ENCODE assay signal across 18 mouse cellular contexts in genomic region chr5:137685653-137686052, GRCm38 (mm10). TPM values are rescaled to one million over a fixed set of nuclear protein-coding genes. Genes with fewer than 3 reads are reported as not detected.
DNase-seq lines count a peak whose midpoint lies in the region; ATAC-seq and TF ChIP-seq lines count a peak whose summit lies in the region.
"Had no signal": no experiment of that assay in that cellular context is flagged by ENCODE, and none has a peak within 500 bp of the region (broad histone marks: within the 10 kb centered on the region; RNA-seq: fewer than 3 reads in every experiment).

No protein-coding gene starts in this region.

- H3K9me3 ChIP-seq in forebrain, embryonic 12.5 days, result no peaks in the 10 kb centered on the region
- H3K9me3 ChIP-seq in forebrain, embryonic 15.5 days, result no peaks in the 10 kb centered on the region
- no peaks in the 10 kb centered on the region for H3K9me3 ChIP-seq in limb, embryonic 10.5 days (replicated peaks)
- H3K9me3 ChIP-seq: embryonic facial prominence, embryonic 15.5 days; limb, embryonic 12.5 days; neural tube, embryonic 13.5 days had no signal

- ATAC-seq in forebrain, embryonic 12.5 days (ENCODE audit: low FRiP score), result no peak
- ATAC-seq in forebrain, embryonic 15.5 days (replicated peaks), result no peak
- ATAC-seq in megakaryocyte progenitor cell, adult 5-6 weeks (replicated peaks; ENCODE audit: poor library complexity), result 0 out of 2 replicates have a peak, but pooled peaks have one; percentile 13
- ATAC-seq: inflammation-experienced regulatory T-cells, adult 6 months had no signal

- WGBS in forebrain, embryonic 12.5 days, result 96% methylated on average over 3 of the region's 3 CpGs
- 97% methylated on average over 3 of the region's 3 CpGs for WGBS in forebrain, embryonic 15.5 days
- WGBS in spleen, adult 2 months, result 73% methylated on average over 3 of the region's 3 CpGs
- 93% methylated on average over 3 of the region's 3 CpGs for WGBS in limb, embryonic 10.5 days

- peaks cover 7% of the 10 kb centered on the region; the same call in 1 of the 2 replicates for H3K36me3 ChIP-seq in forebrain, embryonic 12.5 days (replicated peaks)
- H3K36me3 ChIP-seq in forebrain, embryonic 15.5 days, result no peaks in the 10 kb centered on the region
- H3K36me3 ChIP-seq in spleen, adult 2 months (ENCODE audit: control insufficient read depth, insufficient read depth, low read length), result no peaks in the 10 kb centered on the region
- H3K36me3 ChIP-seq in limb, embryonic 10.5 days, result peaks cover 16% of the 10 kb centered on the region
- H3K36me3 ChIP-seq: embryonic facial prominence, embryonic 15.5 days; neural tube, embryonic 13.5 days had no signal

- no peak overlapping the region for H3K4me3 ChIP-seq in forebrain, embryonic 12.5 days (replicated peaks)
- no peak overlapping the region for H3K4me3 ChIP-seq in forebrain, embryonic 15.5 days
- no peak overlapping the region for H3K4me3 ChIP-seq in spleen, adult 2 months (ENCODE audit: extremely low read depth, insufficient read depth, insufficient read length)
- H3K4me3 ChIP-seq in limb, embryonic 10.5 days, result no peak overlapping the region
- no peak overlapping the region for H3K4me3 ChIP-seq in layer of hippocampus, adult 2 months

- 0 out of 2 replicates have a peak overlapping the region, but pooled peaks have one; percentile 14 for H3K27ac ChIP-seq in forebrain, embryonic 12.5 days
- no peak overlapping the region for H3K27ac ChIP-seq in forebrain, embryonic 15.5 days (replicated peaks)
- H3K27ac ChIP-seq in spleen, adult 2 months (ENCODE audit: insufficient read depth, low read length), result peak overlapping the region; percentile 57; the same call in 1 of the 2 replicates
- 0 out of 2 replicates have a peak overlapping the region, but pooled peaks have one; percentile 89 for H3K27ac ChIP-seq in limb, embryonic 10.5 days
- no peak overlapping the region for H3K27ac ChIP-seq in layer of hippocampus, adult 2 months
- H3K27ac ChIP-seq: embryonic facial prominence, embryonic 15.5 days; kidney, postnatal 0 days; limb, embryonic 12.5 days; neural tube, embryonic 13.5 days had no signal

- no peak overlapping the region for H3K9ac ChIP-seq in forebrain, embryonic 12.5 days
- H3K9ac ChIP-seq in forebrain, embryonic 15.5 days (replicated peaks), result no peak overlapping the region
- H3K9ac ChIP-seq: embryonic facial prominence, embryonic 15.5 days; limb, embryonic 12.5 days; neural tube, embryonic 13.5 days had no signal

- peaks cover 16% of the 10 kb centered on the region; the same call in 1 of the 2 replicates for H3K27me3 ChIP-seq in forebrain, embryonic 12.5 days
- no peaks in the 10 kb centered on the region for H3K27me3 ChIP-seq in forebrain, embryonic 15.5 days
- H3K27me3 ChIP-seq in spleen, adult 2 months (ENCODE audit: control insufficient read depth, insufficient read depth, low read length), result no peaks in the 10 kb centered on the region
- peaks cover 16% of the 10 kb centered on the region; the same call in 1 of the 2 replicates for H3K27me3 ChIP-seq in limb, embryonic 10.5 days (ENCODE audit: low read depth, poor library complexity, severe bottlenecking)
- H3K27me3 ChIP-seq: embryonic facial prominence, embryonic 15.5 days; limb, embryonic 12.5 days; neural tube, embryonic 13.5 days had no signal

- DNase-seq in spleen, adult 2 months (ENCODE audit: low read depth in 1 of 2, low spot score in 2 of 2), result no peak
- DNase-seq in spleen, adult 12 weeks (ENCODE audit: low spot score), result no peak
- no peak for DNase-seq in limb, embryonic 10.5 days (ENCODE audit: low spot score)
- DNase-seq in testis, postnatal 14 days (ENCODE audit: low spot score), result no peak
- no peak for DNase-seq in layer of hippocampus, adult 2 months (ENCODE audit: low spot score in 2 of 2)
- DNase-seq: adrenal gland, postnatal 25 days; heart, postnatal 36 days; lung, postnatal 10 days; midbrain, embryonic 14.5 days had no signal

- TF ChIP-seq CTCF in spleen, adult 2 months (IDR thresholded peaks at IDR 0.05; ENCODE audit: extremely low read depth, insufficient read depth, insufficient read length, insufficient replicate concordance), result no peak
- TF ChIP-seq CTCF in layer of hippocampus, adult 2 months (conservative IDR thresholded peaks at IDR 0.05), result no peak

- H3K4me1 ChIP-seq in forebrain, embryonic 12.5 days, result peaks cover 29% of the 10 kb centered on the region
- peaks cover 27% of the 10 kb centered on the region for H3K4me1 ChIP-seq in forebrain, embryonic 15.5 days
- H3K4me1 ChIP-seq in spleen, adult 2 months (ENCODE audit: control insufficient read depth, insufficient read depth, insufficient read length), result peaks cover 12% of the 10 kb centered on the region
- peaks cover 28% of the 10 kb centered on the region for H3K4me1 ChIP-seq in limb, embryonic 10.5 days

- no peak for TF ChIP-seq POLR2A in spleen, adult 2 months (IDR thresholded peaks at IDR 0.05; ENCODE audit: low read depth, low read length)

- no peak overlapping the region for H3K4me2 ChIP-seq in forebrain, embryonic 12.5 days
- H3K4me2 ChIP-seq in forebrain, embryonic 15.5 days (replicated peaks), result no peak overlapping the region

RNA-seq across cellular contexts. Expression of gene Agfg2, which starts 1.1 kb away (rescaled TPM):
- polyA plus RNA-seq in forebrain, embryonic 12.5 days (2016; fragmentation: Nextera tagmentation; extraction: Ambion mirVana), result 28.2 and 31.1 TPM in 2 replicates
- 21.2 and 22.7 TPM in 2 replicates for polyA plus RNA-seq in forebrain, embryonic 15.5 days (2015; fragmentation: Nextera tagmentation; extraction: Ambion mirVana)
- 16.5 and 23.3 TPM in 2 replicates for polyA plus RNA-seq in spleen, adult 2 months (2012; rRNA removed)
- 18.6 and 22.9 TPM in 2 replicates for polyA plus RNA-seq in limb, embryonic 10.5 days (2016; fragmentation: Nextera tagmentation; extraction: Ambion mirVana)
- total RNA-seq in megakaryocyte progenitor cell, adult 5-6 weeks (2015), result 8.6 and 9.8 TPM in 2 replicates
- total RNA-seq in megakaryocyte progenitor cell, adult 5-6 weeks (2017), result 10.5 and 14.2 TPM in 2 replicates
- total RNA-seq in layer of hippocampus, adult 2 months (2021), result 10 to 100 TPM; 64.1 to 67.3 TPM

RNA-seq across cellular contexts. Expression of gene Irs3, which starts 40.1 kb away (rescaled TPM):
- not detected in 2 replicates for polyA plus RNA-seq in forebrain, embryonic 12.5 days (2016; fragmentation: Nextera tagmentation; extraction: Ambion mirVana)
- 0.11 TPM in 1 of 2 replicates, not detected in the other for polyA plus RNA-seq in forebrain, embryonic 15.5 days (2015; fragmentation: Nextera tagmentation; extraction: Ambion mirVana)
- polyA plus RNA-seq in spleen, adult 2 months (2012; rRNA removed), result 0.79 and 1.0 TPM in 2 replicates
- 0.23 and 0.48 TPM in 2 replicates for polyA plus RNA-seq in limb, embryonic 10.5 days (2016; fragmentation: Nextera tagmentation; extraction: Ambion mirVana)
- not detected in 2 replicates for total RNA-seq in megakaryocyte progenitor cell, adult 5-6 weeks (2015)
- total RNA-seq in megakaryocyte progenitor cell, adult 5-6 weeks (2017), result not detected in 2 replicates
- under 1 TPM in 1 of 2 experiments, not detected in 1; 0.15 TPM for total RNA-seq in layer of hippocampus, adult 2 months (2021)
- total RNA-seq: common myeloid progenitor, adult 5-6 weeks had no signal
- polyA plus RNA-seq: inflammation-experienced regulatory T-cells, adult 6 months; midbrain, embryonic 14.5 days had no signal

RNA-seq across cellular contexts. Expression of gene Sap25, which starts 44.5 kb away (rescaled TPM):
- polyA plus RNA-seq in forebrain, embryonic 12.5 days (2016; fragmentation: Nextera tagmentation; extraction: Ambion mirVana), result 9.0 and 10.5 TPM in 2 replicates
- polyA plus RNA-seq in forebrain, embryonic 15.5 days (2015; fragmentation: Nextera tagmentation; extraction: Ambion mirVana), result 4.5 and 8.5 TPM in 2 replicates
- polyA plus RNA-seq in spleen, adult 2 months (2012; rRNA removed), result 328 and 407 TPM in 2 replicates
- polyA plus RNA-seq in limb, embryonic 10.5 days (2016; fragmentation: Nextera tagmentation; extraction: Ambion mirVana), result 8.0 and 9.7 TPM in 2 replicates
- total RNA-seq in megakaryocyte progenitor cell, adult 5-6 weeks (2015), result 24.9 and 29.5 TPM in 2 replicates
- 14.2 and 18.0 TPM in 2 replicates for total RNA-seq in megakaryocyte progenitor cell, adult 5-6 weeks (2017)
- 10 to 100 TPM in 1 of 2 experiments, 1 to 10 TPM in 1; 8.4 to 16.4 TPM for total RNA-seq in layer of hippocampus, adult 2 months (2021)

RNA-seq across cellular contexts. Expression of gene Nyap1, which starts 55.8 kb away (rescaled TPM):
- polyA plus RNA-seq in forebrain, embryonic 12.5 days (2016; fragmentation: Nextera tagmentation; extraction: Ambion mirVana), result 19.5 and 22.6 TPM in 2 replicates
- 43.6 and 45.6 TPM in 2 replicates for polyA plus RNA-seq in forebrain, embryonic 15.5 days (2015; fragmentation: Nextera tagmentation; extraction: Ambion mirVana)
- polyA plus RNA-seq in spleen, adult 2 months (2012; rRNA removed), result 1.2 and 1.9 TPM in 2 replicates
- polyA plus RNA-seq in limb, embryonic 10.5 days (2016; fragmentation: Nextera tagmentation; extraction: Ambion mirVana), result 1.1 and 2.5 TPM in 2 replicates
- 0.02 and 0.05 TPM in 2 replicates for total RNA-seq in megakaryocyte progenitor cell, adult 5-6 weeks (2015)
- total RNA-seq in megakaryocyte progenitor cell, adult 5-6 weeks (2017), result 0.07 and 0.17 TPM in 2 replicates
- total RNA-seq in layer of hippocampus, adult 2 months (2021), result 10 to 100 TPM; 70.4 to 72.5 TPM

RNA-seq across cellular contexts. Expression of gene Gm20605, which starts 56.7 kb away (rescaled TPM):
- 9.6 and 10.1 TPM in 2 replicates for polyA plus RNA-seq in forebrain, embryonic 12.5 days (2016; fragmentation: Nextera tagmentation; extraction: Ambion mirVana)
- 6.9 and 7.8 TPM in 2 replicates for polyA plus RNA-seq in forebrain, embryonic 15.5 days (2015; fragmentation: Nextera tagmentation; extraction: Ambion mirVana)
- polyA plus RNA-seq in spleen, adult 2 months (2012; rRNA removed), result 69.4 and 70.9 TPM in 2 replicates
- polyA plus RNA-seq in limb, embryonic 10.5 days (2016; fragmentation: Nextera tagmentation; extraction: Ambion mirVana), result 12.6 and 14.8 TPM in 2 replicates
- 5.5 and 8.3 TPM in 2 replicates for total RNA-seq in megakaryocyte progenitor cell, adult 5-6 weeks (2015)
- total RNA-seq in megakaryocyte progenitor cell, adult 5-6 weeks (2017), result 4.3 and 8.0 TPM in 2 replicates
- 10 to 100 TPM; 15.5 to 19.7 TPM for total RNA-seq in layer of hippocampus, adult 2 months (2021)

Comparison
In these comparisons a context has a peak if more than half of its experiments do, and no peak if none do; other contexts are left out.
1. H3K27ac ChIP-seq: peak in forebrain, embryonic 12.5 days (single experiment), spleen, adult 2 months (single experiment) and limb, embryonic 10.5 days (single experiment); none in forebrain, embryonic 15.5 days (single experiment) and layer of hippocampus, adult 2 months (single experiment).
2. RNA of gene Sap25, which starts 44.5 kb away (polyA plus RNA-seq): 328 to 407 TPM in spleen, adult 2 months; 8.0 to 9.7 TPM in limb, embryonic 10.5 days, 9.0 to 10.5 TPM in forebrain, embryonic 12.5 days and 4.5 to 8.5 TPM in forebrain, embryonic 15.5 days; every median in the first group is over 10 times any median in the second.